Mouse (Mus musculus) large intestine, adult 2 months (tissue): Measurements from ENCODE around the gene Mcm2. TPM values are rescaled to one million over a fixed set of nuclear protein-coding genes. Genes with fewer than 3 reads are reported as not detected.
A peak's percentile ranks its signal among the peaks of the same experiment; 100 is the strongest.

Experiments
- DNase-seq: peaks from one replicate; pipeline ENCODE4 v3.0.0-alpha.2; 2012; ENCODE audit warnings: low read depth, low spot score
- WGBS: fragments of 180-500 bp; shearing (Covaris S2); methylation state at CpG from one replicate; pipeline ENCODE4 v1.1.7; 2018; 5-methylcytosine and 5-hydroxymethylcytosine counted together
- polyA plus RNA-seq: library from polyadenylated mRNA; depleted of rRNA; stranded (reverse); fragments of >200 nt; gene quantifications from 2 replicates; pipeline ENCODE4 v1.2.3, GENCODE M21; 2012; rRNA removed

Mcm2 gene
- polyA plus RNA-seq = 27.9 and 33.8 TPM in 2 replicates

DNA sequence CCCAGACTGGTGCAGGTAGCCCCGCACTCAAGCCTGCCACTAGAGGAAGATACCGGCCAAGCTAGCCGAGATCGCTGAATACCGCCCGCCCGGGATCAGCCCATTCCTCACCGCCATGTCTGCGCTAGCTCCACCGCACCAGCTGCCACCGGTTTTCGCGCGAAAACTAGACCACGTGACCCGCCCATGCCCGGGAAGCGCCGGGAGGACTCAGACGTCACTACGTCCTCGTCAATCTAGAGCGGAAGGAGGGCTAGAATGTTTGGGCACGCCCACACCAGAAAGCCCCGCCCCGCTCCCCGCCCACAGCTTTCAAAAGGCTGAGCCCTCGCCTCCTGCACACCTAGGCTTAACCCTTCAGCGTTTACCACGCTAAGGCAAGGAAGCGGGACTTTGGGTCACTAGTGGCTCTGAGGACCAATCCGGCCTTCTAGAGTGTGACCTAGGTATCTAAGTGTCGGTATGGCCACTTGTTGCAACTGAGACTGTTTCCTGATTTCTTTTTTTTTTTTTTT, at the start of gene Mcm2:
TSS of gene Mcm2 (minus strand) at position 247 of the 515 bp plus-strand sequence.
- under 1% methylated on average over 33 of the region's 33 CpGs for WGBS
- peak; percentile 92 for DNase-seq

DNA sequence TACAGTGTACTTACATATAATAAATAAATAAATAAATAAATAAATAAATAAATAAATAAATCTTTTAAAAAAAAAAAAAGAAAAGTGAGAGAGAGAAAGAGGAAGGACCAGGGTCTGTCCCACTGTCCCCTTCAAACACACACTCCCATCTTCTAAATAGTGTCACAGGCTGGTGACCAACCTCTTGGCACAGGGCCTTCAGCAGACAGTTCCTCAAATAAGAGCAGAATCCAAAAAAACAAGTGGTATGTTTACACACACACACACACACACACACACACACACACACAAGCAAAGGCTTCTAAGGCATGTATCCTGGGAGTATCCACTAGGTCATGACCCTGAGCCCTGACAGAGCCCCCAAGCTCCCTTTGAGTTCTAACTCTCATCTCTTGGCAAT, 49.2 kb upstream of the Mcm2 start:
- no peak for DNase-seq

DNA sequence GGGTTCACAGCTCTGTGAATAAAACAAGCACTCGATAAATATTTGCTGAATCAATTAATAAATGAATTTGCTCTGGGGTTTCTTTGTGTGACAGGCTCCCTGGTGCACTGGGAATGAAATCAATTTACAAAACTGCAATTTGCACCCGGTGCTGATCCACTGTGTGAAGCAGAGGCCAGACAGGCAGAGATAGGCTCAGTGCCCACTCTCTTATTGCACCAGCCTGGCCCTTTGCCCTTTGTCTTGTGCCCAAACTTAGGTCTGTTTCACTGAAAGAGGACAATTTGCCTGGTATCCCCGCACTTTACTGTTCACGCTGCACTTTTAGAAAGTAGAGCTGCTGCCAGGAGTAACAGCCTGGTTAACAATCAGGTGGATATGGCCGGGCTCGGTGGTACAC, 47.9 kb upstream of the Mcm2 start:
- 80% methylated on average over 6 of the region's 6 CpGs for WGBS
- DNase-seq = no peak

GRCm38 (mm10) chr6:88943666-88944065, 45.1 kb upstream of the Mcm2 start:
- no peak for DNase-seq
- whole genome bisulfite sequencing = 70% methylated on average over 6 of the region's 6 CpGs

DNA sequence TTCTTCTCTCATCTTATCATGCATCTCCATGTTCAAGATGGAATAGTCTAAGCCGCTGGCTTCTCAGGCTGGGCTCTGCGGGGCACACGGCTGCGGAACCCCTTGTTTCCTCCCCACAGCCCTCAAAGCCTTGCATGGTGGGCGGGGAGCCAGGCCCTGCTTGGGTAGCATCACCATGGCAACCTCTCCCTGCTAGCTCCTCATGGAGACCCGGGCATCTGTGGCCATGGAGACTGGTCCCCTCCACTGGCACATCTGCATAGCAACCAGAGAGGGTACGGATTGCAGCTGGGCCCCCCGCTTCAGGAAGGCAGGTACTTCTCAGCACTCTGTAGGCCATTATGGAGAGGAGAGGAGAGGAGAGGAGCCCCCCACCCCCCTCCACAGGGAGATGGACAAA, 44.0 kb upstream of the Mcm2 start:
- no peak for DNase-seq
- 61% methylated on average over 8 of the region's 8 CpGs for WGBS

- no peak for DNase-seq
- 60% methylated on average over 4 of the region's 4 CpGs for WGBS
Observed at GRCm38 (mm10) chr6:88941628-88942027, 43.0 kb upstream of the Mcm2 start.

GRCm38 (mm10) chr6:88940090-88940916, 41.7 kb upstream of the Mcm2 start:
- 68% methylated on average over 9 of the region's 9 CpGs for WGBS
- DNase-seq = no peak

DNA sequence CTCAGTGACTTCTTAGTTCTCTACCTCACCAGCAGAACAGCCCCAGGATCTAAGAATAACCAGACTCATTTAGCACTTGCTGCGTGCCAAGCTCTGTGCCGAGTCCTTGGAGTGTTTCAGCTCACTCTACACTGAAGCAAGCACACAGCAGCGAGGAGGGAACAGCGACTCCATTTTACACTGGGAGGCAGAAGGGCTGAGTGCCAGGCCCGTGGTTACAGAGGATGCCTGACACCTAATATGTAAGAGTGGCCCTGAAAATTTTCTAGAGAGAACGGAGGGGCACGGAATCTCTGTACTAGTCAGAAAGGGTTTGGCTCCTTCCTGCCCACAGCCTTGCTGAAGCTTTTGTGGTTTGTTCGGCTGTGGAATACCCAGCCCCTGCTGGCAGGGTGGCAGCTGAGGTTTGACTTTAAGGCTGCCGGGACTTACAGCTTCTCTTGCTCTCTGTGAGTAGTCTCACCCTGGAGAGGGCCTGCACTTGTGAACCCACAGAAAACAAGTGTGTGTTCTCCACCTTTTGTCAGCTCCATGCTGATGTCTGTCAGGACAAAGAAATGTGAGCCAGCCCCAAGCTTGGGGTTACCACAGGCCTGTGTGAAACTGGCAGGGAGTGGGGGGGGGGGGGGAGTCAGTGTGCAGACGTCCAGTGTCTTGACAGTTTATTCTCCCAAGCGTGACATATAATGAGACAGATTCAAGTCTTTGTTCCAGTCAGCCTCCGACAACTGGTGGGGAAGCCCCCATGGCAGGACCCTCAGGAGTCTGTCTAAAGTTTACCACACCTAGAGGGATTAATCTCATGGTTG, 40.9 kb upstream of the Mcm2 start:
- DNase-seq = no peak
- 68% methylated on average over 12 of the region's 12 CpGs for WGBS

DNA sequence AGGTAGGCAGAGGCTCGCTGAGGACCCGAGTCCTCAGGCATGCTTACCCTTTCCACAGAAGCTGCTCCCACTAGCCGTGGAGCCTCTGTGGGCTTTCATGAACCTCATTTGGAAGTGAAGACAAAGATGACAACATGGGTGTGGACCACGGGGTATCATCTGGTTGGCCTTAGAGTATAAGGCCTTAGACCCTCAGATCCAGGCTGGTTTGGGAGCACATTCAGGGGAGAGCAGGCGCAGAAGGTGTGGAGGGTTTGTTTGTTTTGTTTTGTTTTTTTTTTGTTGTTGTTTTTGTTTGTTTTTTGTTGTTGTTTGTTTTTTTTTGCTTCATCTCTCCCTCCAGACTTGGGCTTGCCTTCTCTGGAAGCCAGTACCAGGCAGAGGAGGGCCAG, 40.1 kb upstream of the Mcm2 start:
- no peak for DNase-seq
- 67% methylated on average over 5 of the region's 5 CpGs for WGBS

DNA sequence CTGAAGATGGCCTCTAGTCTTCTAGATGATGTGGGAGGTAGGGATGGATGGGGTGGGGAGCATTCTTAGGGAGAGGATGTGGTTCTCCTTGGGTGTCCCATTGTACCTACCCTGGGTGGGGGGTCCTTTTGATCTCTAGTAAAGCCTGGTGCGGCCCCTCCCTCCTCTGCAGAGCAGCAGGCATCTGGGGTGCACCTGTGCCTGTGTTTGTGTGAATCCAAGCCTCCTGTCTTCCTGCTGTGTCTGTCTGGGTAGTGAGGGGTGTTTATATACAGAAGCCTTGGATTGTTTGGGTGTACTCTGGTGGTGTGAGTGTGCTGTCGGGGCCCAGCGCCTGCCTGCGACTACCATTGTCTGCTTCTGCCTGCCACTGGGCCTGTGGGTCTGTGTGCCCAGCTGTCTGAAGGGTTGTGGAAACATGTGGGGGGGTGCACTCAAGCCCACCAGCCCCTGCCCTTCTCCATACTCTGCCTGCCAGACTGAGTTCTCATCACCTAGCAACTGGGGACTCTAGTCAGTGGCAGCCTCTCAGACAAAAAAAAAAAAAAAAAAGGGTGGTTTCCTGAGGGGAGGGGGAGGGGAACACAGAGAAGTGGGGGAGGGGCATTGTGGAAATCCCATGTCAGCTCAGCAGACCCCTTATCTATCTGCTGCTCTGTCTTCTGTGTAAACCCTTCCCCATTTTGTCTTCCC, 39.5 kb upstream of the Mcm2 start:
- WGBS = 54% methylated on average over 4 of the region's 4 CpGs
- DNase-seq = no peak

DNA sequence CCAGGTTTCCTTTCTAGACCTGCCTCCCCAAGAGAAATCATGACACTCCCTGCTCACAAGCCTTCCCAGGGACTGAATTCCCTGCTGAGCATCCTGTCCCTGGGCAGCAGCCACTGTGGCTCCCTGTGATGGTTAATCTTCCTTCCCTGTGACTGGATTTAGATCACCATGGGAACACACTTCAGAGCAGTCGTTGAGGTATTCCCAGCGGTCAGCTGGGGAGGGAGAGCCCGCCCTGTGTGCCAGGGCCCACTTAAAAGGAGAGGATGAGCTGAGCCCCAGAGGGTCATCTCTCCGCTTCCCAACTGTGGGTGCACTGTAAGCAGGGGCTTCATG, 38.6 kb upstream of the Mcm2 start:
- DNase-seq = no peak
- WGBS = 63% methylated on average over 4 of the region's 4 CpGs

DNA sequence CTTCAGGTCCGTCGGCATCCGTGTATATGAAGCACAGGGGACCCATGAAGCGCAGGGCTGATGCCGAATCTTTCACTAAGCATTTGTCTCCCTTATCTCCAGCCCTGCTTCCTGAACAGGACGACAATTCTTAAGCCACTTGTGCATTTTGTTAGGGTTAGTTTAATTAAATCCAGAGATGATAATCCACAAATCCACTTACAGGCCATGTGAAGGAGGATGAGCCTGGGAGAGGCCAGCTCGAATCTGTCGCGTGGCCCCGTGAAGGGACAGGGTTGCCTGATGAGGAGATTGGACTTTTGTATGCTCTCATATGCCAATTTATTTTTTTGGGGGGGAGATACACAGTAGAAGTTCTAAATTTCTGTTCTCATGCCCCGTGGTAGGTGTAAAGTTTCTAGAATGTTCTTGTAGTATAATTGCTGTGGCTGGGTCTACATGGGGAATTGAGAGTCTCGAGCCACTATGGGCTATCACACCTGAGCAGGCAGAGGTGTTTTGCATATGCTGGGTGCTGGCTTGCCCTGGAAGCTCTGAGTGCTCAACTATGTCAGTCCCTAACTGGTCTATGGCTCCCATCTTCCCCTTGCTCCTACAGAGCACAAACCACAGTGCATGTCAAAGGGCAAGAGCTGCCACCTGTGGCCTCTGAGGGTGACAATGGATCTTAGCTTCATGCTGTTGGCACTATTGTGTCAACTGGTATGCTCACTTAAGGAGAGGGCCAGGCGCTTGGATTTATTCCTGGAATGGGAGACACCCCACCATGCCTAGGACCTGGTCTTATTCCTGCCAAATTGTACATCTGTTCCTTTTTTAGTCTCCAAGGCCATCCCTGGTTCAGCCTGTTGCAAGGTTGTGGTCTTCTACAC, 38.0 kb upstream of the Mcm2 start:
- DNase-seq = no peak
- WGBS = 73% methylated on average over 13 of the region's 13 CpGs

GRCm38 (mm10) chr6:88935735-88936276, 37.2 kb upstream of the Mcm2 start:
- 16% methylated on average over 4 of the region's 4 CpGs for WGBS
- no peak for DNase-seq

DNA sequence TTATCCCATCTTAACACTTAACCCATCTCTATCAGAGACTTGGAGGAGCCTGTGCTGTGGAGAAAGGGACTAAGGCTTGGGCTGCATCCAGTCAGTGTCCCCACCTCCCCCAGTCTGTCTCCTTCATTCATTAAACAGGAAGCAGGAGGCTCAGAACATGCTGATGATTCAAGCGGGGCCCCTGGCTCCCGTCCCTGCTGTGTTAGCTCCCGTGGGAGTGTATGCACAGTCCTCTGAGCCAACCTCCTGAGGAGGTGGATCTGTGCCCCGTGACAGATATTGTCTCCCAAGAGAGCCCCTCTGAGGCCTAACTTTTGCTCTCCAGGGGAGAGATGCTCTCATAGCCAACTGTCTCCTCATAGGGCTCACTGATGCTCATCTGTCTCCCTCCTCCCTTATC, 36.2 kb upstream of the Mcm2 start:
- no peak for DNase-seq
- WGBS = 20% methylated on average over 4 of the region's 4 CpGs

DNA sequence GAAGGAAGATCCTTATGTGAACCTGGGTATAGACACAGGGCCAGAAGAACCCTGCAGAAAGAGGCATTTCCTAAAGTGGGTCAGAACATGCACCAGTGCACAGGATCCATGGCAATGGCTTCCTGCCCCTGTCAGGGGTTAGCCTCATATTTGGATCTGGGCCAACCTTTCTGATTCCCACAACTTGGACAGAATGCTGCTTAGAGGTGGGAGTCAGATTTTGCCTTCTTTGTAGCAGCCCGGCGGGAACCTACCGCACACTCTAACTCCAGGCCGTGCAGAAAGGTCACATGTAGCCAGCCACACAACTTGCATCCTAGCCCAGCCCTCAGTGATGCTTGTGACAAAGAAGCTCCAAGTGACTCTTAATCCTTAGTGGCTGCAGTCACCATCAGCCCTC, 35.6 kb upstream of the Mcm2 start:
- WGBS = 87% methylated on average over 4 of the region's 4 CpGs
- no peak for DNase-seq

- DNase-seq = no peak
Observed at GRCm38 (mm10) chr6:88931449-88931848, 32.9 kb upstream of the Mcm2 start.

DNA sequence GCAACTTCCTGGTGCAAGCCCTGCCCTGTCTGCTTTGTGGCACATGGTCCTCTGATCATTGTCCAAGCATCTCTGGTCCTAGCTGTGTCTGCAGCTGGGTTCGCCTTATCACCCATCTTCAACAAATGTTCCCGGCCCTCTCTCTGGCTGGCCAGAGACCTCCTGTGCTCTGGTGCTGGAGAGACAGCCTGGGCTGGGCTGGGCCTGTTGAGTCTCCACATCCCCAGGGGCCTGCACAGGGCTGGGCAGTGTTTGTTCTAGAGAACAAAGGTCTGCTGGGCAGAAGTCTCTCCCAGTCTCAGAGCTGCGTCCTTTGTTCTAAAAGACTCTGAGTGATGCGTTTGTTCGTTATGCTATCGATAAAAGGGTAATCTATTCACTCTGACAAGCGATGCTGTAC, 31.5 kb upstream of the Mcm2 start:
- 63% methylated on average over 7 of the region's 7 CpGs for WGBS

More at GRCm38 (mm10) chr6:88931449-88931848, 32.9 kb upstream of the Mcm2 start:
- WGBS = 80% methylated on average over 2 of the region's 2 CpGs

DNA sequence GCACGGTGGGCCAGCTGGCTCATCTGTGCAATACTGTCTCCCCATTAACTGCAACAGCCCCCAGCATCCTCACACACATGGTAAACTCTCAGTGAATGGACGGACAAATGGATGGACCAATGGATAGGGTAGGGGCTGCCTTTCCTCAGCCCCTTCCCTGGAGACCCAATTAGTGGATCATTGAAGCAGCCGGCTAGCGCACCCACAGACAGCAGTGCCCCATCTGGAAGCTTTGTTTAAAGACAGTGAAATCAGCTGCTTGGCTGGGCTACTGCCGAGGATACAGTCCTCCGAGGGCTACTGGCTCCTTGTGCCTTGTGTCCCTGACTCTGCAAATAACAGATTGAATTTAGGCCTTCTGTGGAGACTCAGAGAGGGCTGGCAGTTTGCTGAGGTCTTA, 30.9 kb upstream of the Mcm2 start:
- no peak for DNase-seq
- 82% methylated on average over 6 of the region's 6 CpGs for WGBS

More for the DNA sequence above, 31.5 kb upstream of the Mcm2 start:
- no peak for DNase-seq

- WGBS = 22% methylated on average over 5 of the region's 5 CpGs
- no peak for DNase-seq
Observed at GRCm38 (mm10) chr6:88928576-88928975, 30.0 kb upstream of the Mcm2 start.
